Mouse (Mus musculus): Measurements from ENCODE around the gene Ankef1.

GRCm38 (mm10) chr2:136601206-136601605 is 99.5 kb downstream of the Ankef1 start:
- no peak for TF ChIP-seq CTCF (IDR thresholded peaks at IDR 0.05; ENCODE audit: extremely low read depth, insufficient read depth, low read length)
- no peak for TF ChIP-seq POLR2A (IDR thresholded peaks at IDR 0.05; ENCODE audit: extremely low read depth, insufficient read depth, low read length)
